Mouse (Mus musculus) myocyte (in vitro differentiated cells): ENCODE data around the gene Rrp36.

Experiments
- E2F4 ChIP-seq: IDR thresholded peaks from one replicate; pipeline ENCODE4 v1.6.1; 2011; ENCODE audit warnings: mild to moderate bottlenecking, control low read depth, moderate library complexity; ENCODE audit not compliant: insufficient read depth
- POLR2A ChIP-seq: IDR thresholded peaks from one replicate; pipeline ENCODE4 v1.6.1; 2011; ENCODE audit warnings: low read depth, mild to moderate bottlenecking, control low read depth, moderate library complexity; ENCODE audit not compliant: insufficient read length

- TF ChIP-seq POLR2A (no peak), E2F4 (no peak)
Observed at GRCm38 (mm10) chr17:46701489-46701888, 27.3 kb upstream of the Rrp36 start.
